Mouse (Mus musculus) lung, postnatal 10 days (tissue): ENCODE results near the gene Tor1aip1.
A peak's percentile ranks its signal among the peaks of the same experiment; 100 is the strongest.

ENCODE experiments used
- DNase-seq: peaks from one replicate; pipeline ENCODE4 v3.0.0; 2021

Gene Tor1aip1

GRCm38 (mm10) chr1:156028340-156028975 lies 7.8 kb downstream of the Tor1aip1 start:
- no peak for DNase-seq

GRCm38 (mm10) chr1:156027849-156028248 lies 8.4 kb downstream of the Tor1aip1 start:
- no peak for DNase-seq

GRCm38 (mm10) chr1:156024831-156025503 lies 11.3 kb downstream of the Tor1aip1 start:
- DNase-seq: no peak

- DNase-seq: no peak
Observed at GRCm38 (mm10) chr1:156020402-156020801, 15.9 kb downstream of the Tor1aip1 start.

- DNase-seq: no peak
Observed at GRCm38 (mm10) chr1:156019800-156020199, 16.5 kb downstream of the Tor1aip1 start.

GRCm38 (mm10) chr1:156009003-156009402 lies 27.3 kb downstream of the Tor1aip1 start:
- DNase-seq: no peak

GRCm38 (mm10) chr1:156005906-156006305 lies 30.4 kb downstream of the Tor1aip1 start:
- DNase-seq: no peak

GRCm38 (mm10) chr1:156003201-156003935 lies 32.9 kb downstream of the Tor1aip1 start:
- peak; percentile 71 for DNase-seq

- no peak for DNase-seq
Observed at GRCm38 (mm10) chr1:156002366-156002765, 33.9 kb downstream of the Tor1aip1 start.

- DNase-seq: no peak
Observed at GRCm38 (mm10) chr1:155995612-155996011, 40.7 kb downstream of the Tor1aip1 start.

GRCm38 (mm10) chr1:155994524-155994923 lies 41.8 kb downstream of the Tor1aip1 start:
- no peak for DNase-seq

- peak; percentile 14 for DNase-seq
Observed at GRCm38 (mm10) chr1:155990391-155990790, 45.9 kb downstream of the Tor1aip1 start.

GRCm38 (mm10) chr1:155989387-155989786 lies 46.9 kb downstream of the Tor1aip1 start:
- DNase-seq: peak; percentile 9

GRCm38 (mm10) chr1:155987625-155988024 lies 48.7 kb downstream of the Tor1aip1 start:
- DNase-seq: no peak

GRCm38 (mm10) chr1:155974931-155975330 lies 61.3 kb downstream of the Tor1aip1 start:
- no peak for DNase-seq

GRCm38 (mm10) chr1:155973719-155974379 lies 62.4 kb downstream of the Tor1aip1 start:
- no peak for DNase-seq

- DNase-seq: peak; percentile 99
Observed at GRCm38 (mm10) chr1:155973068-155973718, 63.1 kb downstream of the Tor1aip1 start, which contains the start of gene Cep350. Cep350 (minus strand) TSS chr1:155973255.

- peak; percentile 46 for DNase-seq
Observed at GRCm38 (mm10) chr1:155972146-155973067, 63.9 kb downstream of the Tor1aip1 start.
